Mouse (Mus musculus): ENCODE results near the gene Shh.

DNA sequence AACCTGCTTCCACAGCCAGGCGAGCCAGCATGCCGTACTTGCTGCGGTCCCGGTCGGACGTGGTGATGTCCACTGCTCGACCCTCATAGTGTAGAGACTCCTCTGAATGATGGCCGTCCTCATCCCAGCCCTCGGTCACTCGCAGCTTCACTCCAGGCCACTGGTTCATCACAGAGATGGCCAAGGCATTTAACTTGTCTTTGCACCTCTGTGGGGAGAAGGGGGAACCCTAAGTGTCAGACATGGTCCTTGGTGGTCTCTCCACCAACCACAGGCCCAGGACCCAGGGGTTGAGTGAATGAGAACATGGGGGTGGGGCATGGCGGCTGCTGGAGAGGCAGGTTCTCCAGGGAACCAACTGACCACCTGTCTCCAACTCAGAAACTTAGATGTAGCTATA is 5.7 kb downstream of the Shh start:
- TF ChIP-seq POLR2A (IDR thresholded peaks at IDR 0.05; ENCODE audit: extremely low read depth, insufficient read depth, low read length) = no peak
- TF ChIP-seq CTCF (IDR thresholded peaks at IDR 0.05; ENCODE audit: extremely low read depth, insufficient read depth, low read length) = no peak
